Mouse (Mus musculus) urinary bladder, adult 2 months (tissue): ENCODE data around the gene Gabra1. TPM values are rescaled to one million over a fixed set of nuclear protein-coding genes. Genes with fewer than 3 reads are reported as not detected.

Experiments used
- DNase-seq: peaks from one replicate; pipeline ENCODE4 v3.0.0; 2022; ENCODE audit warnings: low spot score
- polyA plus RNA-seq: library from polyadenylated mRNA; depleted of rRNA; stranded (reverse); fragments of >200 nt; gene quantifications from 2 replicates; pipeline ENCODE4 v1.2.3, GENCODE M21; 2012; rRNA removed

Gene Gabra1
- polyA plus RNA-seq, result 0.55 and 1.1 TPM in 2 replicates

- DNase-seq, result no peak
Measured at GRCm38 (mm10) chr11:42182825-42183152, at the start of gene Gabra1. TSS of gene Gabra1 (minus strand) at chr11:42182930.

- no peak for DNase-seq
Measured at GRCm38 (mm10) chr11:42181973-42182824, 531 bp downstream of the Gabra1 start.

GRCm38 (mm10) chr11:42181426-42181825 is 1.3 kb downstream of the Gabra1 start:
- DNase-seq, result no peak

- DNase-seq, result no peak
Measured at GRCm38 (mm10) chr11:42179535-42179934, 3.2 kb downstream of the Gabra1 start.

- DNase-seq, result no peak
Measured at GRCm38 (mm10) chr11:42178296-42178695, 4.4 kb downstream of the Gabra1 start.

GRCm38 (mm10) chr11:42151396-42151795 is 31.3 kb downstream of the Gabra1 start:
- no peak for DNase-seq

GRCm38 (mm10) chr11:42116931-42117330 is 65.8 kb downstream of the Gabra1 start:
- no peak for DNase-seq

- no peak for DNase-seq
Measured at GRCm38 (mm10) chr11:42110051-42110450, 72.7 kb downstream of the Gabra1 start.

GRCm38 (mm10) chr11:42109627-42110026 is 73.1 kb downstream of the Gabra1 start:
- no peak for DNase-seq

- no peak for DNase-seq
Measured at GRCm38 (mm10) chr11:42095556-42095955, 87.2 kb downstream of the Gabra1 start.

Other genes with a start within 250 kb of the Gabra1 start
- gene Gabrg2, start 182.1 kb downstream of the Gabra1 start, polyA plus RNA-seq, result 0.06 TPM in 1 of 2 replicates, not detected in the other
- not detected in 2 replicates for gene Gabra6, start 138.1 kb upstream of the Gabra1 start, polyA plus RNA-seq
- 0.34 and 0.44 TPM in 2 replicates for gene Gabrb2, start 236.8 kb upstream of the Gabra1 start, polyA plus RNA-seq